Mouse (Mus musculus) CH12.LX (cell line): ENCODE results near the gene Rac1. TPM values are rescaled to one million over a fixed set of nuclear protein-coding genes. Genes with fewer than 3 reads are reported as not detected.

ENCODE experiments used
- DNase-seq: peaks from one replicate; pipeline ENCODE4 v3.0.0-alpha.2; 2013; ENCODE audit errors: extremely low read depth
- H3K27ac ChIP-seq: 2 replicates; pipeline ENCODE4 v1.5.1; 2012; ENCODE audit warnings: low read depth, mild to moderate bottlenecking, control low read depth, moderate library complexity; ENCODE audit not compliant: insufficient read depth
- H3K27me3 ChIP-seq: replicated peaks from 2 replicates; pipeline ENCODE3; 2012; ENCODE audit warnings: inconsistent platforms
- H3K36me3 ChIP-seq, 2 experiments: replicated peaks in 1 of 2; 2 replicates each; pipeline versions ENCODE3 to v1.6.1; 2012; ENCODE audit warnings: inconsistent platforms in 1 of 2, low read length in 1 of 2, mild to moderate bottlenecking in 1 of 2, mixed read lengths in 1 of 2, moderate library complexity in 1 of 2; ENCODE audit not compliant: control insufficient read depth in 1 of 2, insufficient read depth in 1 of 2
- H3K4me1 ChIP-seq, 2 experiments: 2 replicates each; pipeline ENCODE4 v1.6.1; 2012; ENCODE audit warnings: inconsistent platforms in 1 of 2, moderate library complexity in 1 of 2; ENCODE audit not compliant: insufficient read depth in 2 of 2, control insufficient read depth in 1 of 2
- H3K4me2 ChIP-seq: 2 replicates; pipeline ENCODE4 v1.6.1; 2012; ENCODE audit warnings: low read depth, mild to moderate bottlenecking, control low read depth; ENCODE audit not compliant: poor library complexity, insufficient read depth, severe bottlenecking
- H3K4me3 ChIP-seq, 3 experiments: fragments of 150-350 bp in 1 of 3; sonication (generic) in 1 of 3; replicated peaks in 1 of 3; 2 replicates each; pipeline versions ENCODE3 to v1.5.1; 2011 to 2012; ENCODE audit warnings: low read depth in 2 of 3, low read length in 2 of 3, mild to moderate bottlenecking in 2 of 3, moderate library complexity in 2 of 3, control low read depth in 1 of 3, improper control_type of control experiment in 1 of 3, inconsistent platforms in 1 of 3, mixed read lengths in 1 of 3; ENCODE audit not compliant: poor library complexity in 1 of 3
- H3K79me2 ChIP-seq: replicated peaks from 2 replicates; pipeline ENCODE4 v1.6.1; 2012; ENCODE audit warnings: mild to moderate bottlenecking, moderate library complexity; ENCODE audit not compliant: control insufficient read depth, poor library complexity, insufficient read depth, severe bottlenecking; ENCODE audit errors: extremely low read depth
- H3K9ac ChIP-seq: 2 replicates; pipeline ENCODE4 v1.6.1; 2012; ENCODE audit warnings: low read depth, mild to moderate bottlenecking, control low read depth, moderate library complexity; ENCODE audit not compliant: insufficient read depth
- H3K9me3 ChIP-seq: replicated peaks from 2 replicates; pipeline ENCODE3; 2012; ENCODE audit warnings: low read length, inconsistent platforms, mixed read lengths
- CTCF ChIP-seq, 2 experiments: IDR thresholded peaks in 1 of 2; conservative IDR thresholded peaks in 1 of 2; 2 replicates each; pipeline ENCODE4 v1.5.1; 2011 to 2012; ENCODE audit warnings: low read depth in 2 of 2, low read length in 2 of 2, improper control_type of control experiment in 1 of 2, inconsistent platforms in 1 of 2, mild to moderate bottlenecking in 1 of 2, moderate library complexity in 1 of 2
- EP300 ChIP-seq: IDR thresholded peaks from 2 replicates; pipeline ENCODE4 v1.6.1; 2011; ENCODE audit warnings: low read length, improper control_type of control experiment
- GABPA ChIP-seq: IDR thresholded peaks from 2 replicates; pipeline ENCODE4 v1.6.1; 2012; ENCODE audit warnings: low read depth, low read length, improper control_type of control experiment, inconsistent platforms; ENCODE audit not compliant: insufficient replicate concordance
- HCFC1 ChIP-seq: IDR thresholded peaks from 2 replicates; pipeline ENCODE4 v1.6.1; 2012; ENCODE audit warnings: low read depth, mild to moderate bottlenecking, inconsistent platforms, low read length, improper control_type of control experiment
- IRF4 ChIP-seq: IDR thresholded peaks from 2 replicates; pipeline ENCODE4 v1.6.1; 2014; ENCODE audit warnings: low read depth, mild to moderate bottlenecking, inconsistent platforms, low read length, improper control_type of control experiment
- JUN ChIP-seq: IDR thresholded peaks from 2 replicates; pipeline ENCODE4 v1.6.1; 2011; ENCODE audit warnings: low read depth, mild to moderate bottlenecking, low read length, improper control_type of control experiment, moderate library complexity; ENCODE audit not compliant: insufficient read depth
- JUND ChIP-seq: conservative IDR thresholded peaks from 2 replicates; pipeline ENCODE4 v1.6.1; 2011; ENCODE audit warnings: low read depth, low read length, improper control_type of control experiment
- KAT2A ChIP-seq: IDR thresholded peaks from 2 replicates; pipeline ENCODE4 v1.6.1; 2012; ENCODE audit warnings: low read length, improper control_type of control experiment, inconsistent platforms; ENCODE audit not compliant: insufficient replicate concordance
- MAZ ChIP-seq: IDR thresholded peaks from 2 replicates; pipeline ENCODE4 v1.6.1; 2012; ENCODE audit warnings: low read depth, mild to moderate bottlenecking, inconsistent platforms, low read length, improper control_type of control experiment, moderate library complexity
- MEF2A ChIP-seq: IDR thresholded peaks from 2 replicates; pipeline ENCODE4 v1.6.1; 2014; ENCODE audit warnings: low read depth, mild to moderate bottlenecking, inconsistent platforms, low read length, improper control_type of control experiment, borderline replicate concordance
- MYC ChIP-seq: IDR thresholded peaks from 2 replicates; pipeline ENCODE4 v1.6.1; 2011; ENCODE audit warnings: low read depth, mild to moderate bottlenecking, improper control_type of control experiment, low read length
- PAX5 ChIP-seq: IDR thresholded peaks from 2 replicates; pipeline ENCODE4 v1.6.1; 2012; ENCODE audit warnings: low read length, inconsistent platforms, mixed read lengths
- POLR2A ChIP-seq: IDR thresholded peaks from 2 replicates; pipeline ENCODE4 v1.6.1; 2011; ENCODE audit warnings: low read depth, mild to moderate bottlenecking, improper control_type of control experiment, low read length
- POLR2AphosphoS2 ChIP-seq: IDR thresholded peaks from 2 replicates; pipeline ENCODE4 v1.6.1; 2011; ENCODE audit warnings: low read depth, low read length, improper control_type of control experiment
- RCOR1 ChIP-seq: conservative IDR thresholded peaks from 2 replicates; pipeline ENCODE4 v1.6.1; 2012; ENCODE audit warnings: low read depth, mild to moderate bottlenecking, inconsistent platforms, low read length, improper control_type of control experiment
- SMC3 ChIP-seq: IDR thresholded peaks from 2 replicates; pipeline ENCODE4 v1.6.1; 2011; ENCODE audit warnings: low read depth, low read length, improper control_type of control experiment
- TBP ChIP-seq: conservative IDR thresholded peaks from 2 replicates; pipeline ENCODE4 v1.6.1; 2011; ENCODE audit warnings: low read depth, low read length, improper control_type of control experiment
- UBTF ChIP-seq: IDR thresholded peaks from 2 replicates; pipeline ENCODE4 v1.6.1; 2012; ENCODE audit warnings: low read depth, mild to moderate bottlenecking, inconsistent platforms, low read length, improper control_type of control experiment, moderate library complexity
- ZC3H11A ChIP-seq: IDR thresholded peaks from 2 replicates; pipeline ENCODE4 v1.6.1; 2012; ENCODE audit warnings: low read depth, mild to moderate bottlenecking, inconsistent platforms, low read length, improper control_type of control experiment
- ZMIZ1 ChIP-seq: IDR thresholded peaks from 2 replicates; pipeline ENCODE4 v1.6.1; 2012; ENCODE audit warnings: low read depth, mild to moderate bottlenecking, inconsistent platforms, low read length, improper control_type of control experiment
- ZNF384 ChIP-seq: IDR thresholded peaks from 2 replicates; pipeline ENCODE4 v1.6.1; 2012; ENCODE audit warnings: low read depth, low read length, improper control_type of control experiment, inconsistent platforms
- dilution Hi-C: fragments of 300-500 bp; cut with MboI; formaldehyde crosslinking; loops from 2 replicates; pipeline ENCODE4 v1.14.3; 2020; ENCODE audit warnings: low sequenced_read_pairs; ENCODE audit not compliant: extremely low pct_unique_long_range_greater_than_20kb, extremely low pct_ligation_motif_present
- in situ Hi-C: fragments of 300-500 bp; cut with MboI; formaldehyde crosslinking; loops from 3 replicates; pipeline ENCODE4 v1.14.3; 2019; ENCODE audit warnings: low sequenced_read_pairs, low pct_ligation_motif_present, low pct_unique_long_range_greater_than_20kb, mixed read lengths
- polyA plus RNA-seq: library from polyadenylated mRNA; unstranded; fragments of >175 nt; gene quantifications from 2 replicates; pipeline ENCODE4 v1.2.1, GENCODE M21; 2012; ENCODE audit warnings: low read depth; ENCODE audit not compliant: insufficient read length
- total RNA-seq, 2 experiments: library from RNA; depleted of rRNA; stranded (reverse); fragments of 300-350 nt in 1 of 2; fragments of >200 nt in 1 of 2; gene quantifications; 2 replicates each; pipeline ENCODE4 v1.2.3; 2012 to 2014

Rac1 gene
- total and polyA plus RNA-seq, 3 experiments: 138 to 222 (median 199) TPM

DNA sequence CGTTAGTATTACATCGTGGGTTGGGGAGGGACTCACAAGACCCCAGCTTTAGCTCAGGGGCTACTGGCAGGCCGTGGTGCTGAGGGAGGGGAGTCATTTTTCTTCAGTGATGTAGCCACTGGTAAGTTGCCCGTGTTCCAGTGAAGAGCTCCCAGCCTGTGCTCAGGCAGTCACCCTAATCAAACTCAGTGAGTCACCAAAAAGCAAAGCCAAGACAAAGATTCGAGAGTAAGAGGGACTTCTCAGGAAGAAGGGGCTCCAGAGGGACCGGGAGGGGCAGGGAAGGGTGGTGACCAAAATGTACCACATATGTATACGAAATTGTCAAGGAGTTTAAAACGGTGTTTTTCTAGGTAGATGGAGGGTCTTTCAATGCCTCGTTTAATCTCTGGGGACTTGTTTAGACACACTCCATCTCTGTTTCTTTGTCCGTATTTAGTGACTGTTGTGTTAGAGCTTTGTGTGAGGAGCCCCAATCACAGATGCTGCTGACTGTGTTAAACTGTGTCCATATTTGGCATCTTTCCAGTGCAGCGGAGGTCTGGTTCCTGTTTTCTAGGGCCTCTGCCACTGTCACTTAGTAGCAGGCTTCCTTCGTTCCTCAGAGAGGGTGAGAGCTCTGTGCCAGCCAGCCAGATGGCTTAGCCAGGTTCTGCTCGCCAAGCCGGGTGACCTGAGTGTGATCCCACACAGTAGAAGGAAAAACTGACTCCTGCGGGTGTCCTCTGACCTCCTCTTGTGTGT, 57.2 kb downstream of the Rac1 start (continued):
- TF ChIP-seq SMC3 (no peak), EP300 (peak; percentile 61; the same call in 1 of the 2 replicates)
- TF ChIP-seq, all 38 proteins: peak for 10

DNA sequence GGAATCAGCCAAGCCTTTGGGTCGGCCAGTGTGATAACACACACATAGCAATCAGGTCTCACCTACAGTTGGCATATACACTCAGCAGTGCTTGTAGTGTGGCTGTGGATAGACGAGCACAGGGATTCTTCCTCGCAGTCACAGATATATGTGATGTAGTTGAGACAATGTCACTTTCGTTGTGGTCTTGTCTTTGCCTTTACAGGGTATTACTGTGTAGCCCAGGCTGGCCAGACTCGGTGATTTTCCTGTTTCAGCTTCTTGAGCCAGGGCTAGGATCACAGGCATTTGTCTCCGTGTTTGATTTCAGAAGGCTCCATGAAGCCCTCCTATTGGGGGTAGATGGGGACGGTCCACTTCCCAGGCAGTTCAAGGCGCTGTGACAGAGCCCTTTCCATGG, 58.2 kb downstream of the Rac1 start:
- Histone ChIP-seq H3K4me1 (peaks cover 12 to 43% of the 10 kb centered on the region in 2 experiments), H3K9me3 (no peaks in the 10 kb centered on the region), H3K9ac (no peak overlapping the region), H3K27me3 (no peaks in the 10 kb centered on the region), H3K36me3 (peaks cover 29 to 71% of the 10 kb centered on the region in 2 experiments), H3K4me3 (no peak overlapping the region), H3K79me2 (peaks cover 14% of the 10 kb centered on the region), H3K27ac (no peak overlapping the region), H3K4me2 (no peak overlapping the region)
- in situ Hi-C loops (loop anchor here (5.0 kb wide), 1 partner anchor 33 kb away; no protein-coding TSS in a partner anchor), dilution Hi-C loops (no loop called here)
- no peak for TF ChIP-seq UBTF
- no peak for TF ChIP-seq HCFC1
- no peak for TF ChIP-seq MYC
- no peak for TF ChIP-seq GABPA
- no peak for TF ChIP-seq ZMIZ1
- no peak for TF ChIP-seq MAZ
- no peak for TF ChIP-seq JUND
- TF ChIP-seq MEF2A: no peak
- TF ChIP-seq JUN: no peak
- no peak for TF ChIP-seq IRF4
- no peak for TF ChIP-seq TBP
- no peak for TF ChIP-seq POLR2A
- no peak for TF ChIP-seq ZC3H11A
- TF ChIP-seq RCOR1: no peak
- TF ChIP-seq ZNF384: no peak
- TF ChIP-seq KAT2A: no peak
- TF ChIP-seq POLR2AphosphoS2: no peak
- TF ChIP-seq CTCF (conservative IDR thresholded peaks at IDR 0.05 in 1 of 2, IDR thresholded peaks at IDR 0.05 in 1 of 2; ENCODE audit: low read depth in 2 of 2, low read length in 2 of 2): no peak
- no peak for TF ChIP-seq PAX5
- DNase-seq: no peak
